Mouse (Mus musculus): ENCODE data around the gene Efna3. TPM values are rescaled to one million over a fixed set of nuclear protein-coding genes. Genes with fewer than 3 reads are reported as not detected.

Efna3 gene
- total RNA-seq, 1 experiment from 2014 or later: not detected

- ATAC-seq (replicated peaks; ENCODE audit: insufficient number of reproducible peaks, low FRiP score, low TSS enrichment, poor library complexity, severe bottlenecking): no peak
These were observed 19.0 kb upstream of the Efna3 start for GRCm38 (mm10) chr3:89341794-89342193.

GRCm38 (mm10) chr3:89340465-89340864 is 17.7 kb upstream of the Efna3 start:
- peak; percentile 81 for ATAC-seq (replicated peaks; ENCODE audit: insufficient number of reproducible peaks, low FRiP score, low TSS enrichment, poor library complexity, severe bottlenecking)

DNA sequence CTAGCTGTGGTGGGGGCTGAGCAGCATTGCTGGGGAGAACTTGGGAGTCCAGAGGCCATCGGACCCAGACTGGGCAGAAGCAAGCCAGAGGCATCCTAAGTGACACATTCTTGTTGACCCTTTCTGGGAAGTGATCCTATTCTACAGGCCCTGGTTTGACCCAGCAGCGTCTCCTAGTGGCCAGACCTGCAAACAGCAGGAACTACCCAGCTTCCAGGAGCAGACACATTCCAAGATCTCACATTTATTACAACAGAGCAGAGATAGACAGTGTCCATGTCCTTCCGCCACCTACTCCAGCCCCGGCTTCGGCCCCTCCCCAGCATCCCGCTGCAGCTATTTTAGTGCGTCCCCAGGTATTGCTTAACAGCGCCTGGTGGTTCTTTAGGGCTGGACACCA is 16.7 kb upstream of the Efna3 start:
- ATAC-seq (replicated peaks; ENCODE audit: insufficient number of reproducible peaks, low FRiP score, low TSS enrichment, poor library complexity, severe bottlenecking): no peak

GRCm38 (mm10) chr3:89337721-89338578 is 15.2 kb upstream of the Efna3 start, which contains the start of gene Efna4:
Efna4 (minus strand) TSS chr3:89338028.
- no peak for ATAC-seq (replicated peaks; ENCODE audit: insufficient number of reproducible peaks, low FRiP score, low TSS enrichment, poor library complexity, severe bottlenecking)

DNA sequence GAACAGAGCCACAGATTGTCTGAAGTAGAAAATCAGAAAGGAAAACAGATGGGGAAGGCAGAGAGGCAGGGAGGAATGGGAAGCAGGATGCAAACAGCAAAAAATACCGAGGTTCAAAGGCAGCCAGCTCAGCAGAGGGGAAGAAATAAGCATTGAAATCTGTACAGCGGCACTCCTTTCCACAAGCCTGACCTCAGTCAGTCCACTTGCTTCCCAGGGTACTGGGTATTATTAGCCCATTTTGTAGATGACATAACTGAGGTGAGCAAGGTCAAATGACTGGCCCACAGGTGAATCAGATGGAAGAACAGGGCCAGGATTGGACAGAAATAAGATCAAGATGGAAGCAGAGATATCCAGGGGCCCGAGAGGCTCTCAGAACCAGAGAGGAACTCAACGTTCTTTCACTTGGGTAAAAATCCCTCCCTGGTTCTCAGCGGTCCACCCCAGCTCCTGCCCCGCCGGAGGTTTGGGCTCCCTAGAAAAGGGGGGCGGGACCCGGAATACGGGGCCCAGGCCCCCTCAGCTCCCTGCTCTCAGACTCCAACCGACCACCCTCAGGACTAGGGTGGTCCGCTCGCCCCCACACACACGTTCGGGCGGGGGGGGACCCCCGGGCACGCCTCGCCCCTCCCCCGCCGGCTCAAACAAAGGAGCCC is 14.4 kb upstream of the Efna3 start:
- no peak for ATAC-seq (replicated peaks; ENCODE audit: insufficient number of reproducible peaks, low FRiP score, low TSS enrichment, poor library complexity, severe bottlenecking)

DNA sequence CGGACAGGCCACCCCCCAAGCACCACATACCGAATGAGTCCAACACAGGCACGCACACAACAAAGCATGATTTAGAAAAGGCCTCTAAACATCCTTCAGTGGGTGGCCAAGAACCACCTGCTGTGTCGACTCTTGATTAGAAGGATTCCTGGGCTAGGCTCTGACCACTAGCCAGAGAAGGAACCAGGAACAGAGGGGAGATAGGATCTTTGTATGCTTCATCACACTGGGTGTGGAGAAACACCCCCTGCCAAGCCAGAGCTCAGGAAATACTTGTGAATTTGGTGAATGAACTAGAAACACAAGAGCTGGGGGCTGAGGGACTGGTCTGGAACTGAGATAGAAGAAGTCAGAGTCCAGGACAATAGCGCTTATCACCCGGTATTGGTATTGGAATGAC is 13.8 kb upstream of the Efna3 start:
- no peak for ATAC-seq (replicated peaks; ENCODE audit: insufficient number of reproducible peaks, low FRiP score, low TSS enrichment, poor library complexity, severe bottlenecking)

GRCm38 (mm10) chr3:89333053-89333452 is 10.3 kb upstream of the Efna3 start:
- no peak for ATAC-seq (replicated peaks; ENCODE audit: insufficient number of reproducible peaks, low FRiP score, low TSS enrichment, poor library complexity, severe bottlenecking)

DNA sequence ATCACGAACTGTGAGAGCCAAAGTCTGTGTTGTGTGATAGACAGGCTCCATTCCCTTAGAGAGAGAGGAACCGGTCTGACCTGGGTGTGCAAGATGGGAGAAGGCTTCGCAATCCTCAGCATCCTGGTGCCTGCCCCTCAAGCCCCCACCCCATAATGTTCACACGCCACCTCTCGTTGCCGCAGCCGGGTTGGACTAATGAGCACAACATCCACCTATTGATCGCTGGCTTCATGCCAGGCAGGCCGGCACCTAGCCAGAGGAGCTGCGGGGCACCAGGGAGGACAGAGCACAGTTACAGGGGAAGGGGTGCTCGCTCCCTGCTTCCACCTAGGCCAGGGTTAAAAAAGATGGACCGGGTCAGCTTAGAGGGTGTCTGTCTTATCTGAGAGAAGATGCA is 9.7 kb upstream of the Efna3 start:
- no peak for ATAC-seq (replicated peaks; ENCODE audit: insufficient number of reproducible peaks, low FRiP score, low TSS enrichment, poor library complexity, severe bottlenecking)

DNA sequence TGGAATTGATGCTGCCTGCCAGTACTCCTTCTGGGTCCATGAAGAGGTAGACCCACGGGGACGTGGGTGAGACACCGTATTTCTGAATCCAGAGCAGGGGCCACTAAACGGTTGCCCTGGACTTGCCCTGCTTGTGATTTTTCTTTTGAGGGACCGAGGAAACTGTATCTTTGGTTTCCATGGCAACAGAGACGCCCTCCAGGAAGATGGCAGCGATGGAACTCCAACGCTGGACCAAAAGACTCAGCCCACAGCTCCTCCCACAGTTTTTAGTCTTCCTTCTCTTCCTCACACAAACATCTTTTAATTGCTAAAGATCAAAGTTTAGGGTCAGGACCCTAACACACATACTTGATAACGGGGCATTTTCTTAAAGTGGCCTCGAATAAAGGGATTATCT is 9.2 kb upstream of the Efna3 start:
- no peak for ATAC-seq (replicated peaks; ENCODE audit: insufficient number of reproducible peaks, low FRiP score, low TSS enrichment, poor library complexity, severe bottlenecking)

DNA sequence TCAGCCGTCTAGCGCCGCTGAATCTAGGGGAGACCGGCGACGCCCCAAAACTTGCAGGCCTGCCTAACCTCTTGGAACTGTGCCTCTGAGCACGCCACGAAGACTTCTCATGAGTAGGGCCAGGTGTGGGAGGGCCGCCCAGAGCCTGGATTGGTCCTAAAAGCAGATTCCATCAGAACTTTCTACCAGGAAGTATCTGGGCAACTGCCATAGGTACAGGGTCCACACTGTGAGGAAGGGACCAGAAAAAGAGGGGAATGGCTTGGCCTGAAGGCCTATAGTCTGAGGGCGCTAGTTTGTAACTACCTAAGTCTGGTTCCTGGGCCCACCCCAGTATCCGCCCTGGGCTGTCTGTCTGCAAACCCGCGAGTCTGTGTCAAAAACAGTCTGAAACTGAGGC is 8.8 kb upstream of the Efna3 start:
- ATAC-seq (replicated peaks; ENCODE audit: insufficient number of reproducible peaks, low FRiP score, low TSS enrichment, poor library complexity, severe bottlenecking): no peak

GRCm38 (mm10) chr3:89330948-89331347 is 8.2 kb upstream of the Efna3 start:
- ATAC-seq (replicated peaks; ENCODE audit: insufficient number of reproducible peaks, low FRiP score, low TSS enrichment, poor library complexity, severe bottlenecking): peak; percentile 45; the same call in 1 of the 2 replicates

DNA sequence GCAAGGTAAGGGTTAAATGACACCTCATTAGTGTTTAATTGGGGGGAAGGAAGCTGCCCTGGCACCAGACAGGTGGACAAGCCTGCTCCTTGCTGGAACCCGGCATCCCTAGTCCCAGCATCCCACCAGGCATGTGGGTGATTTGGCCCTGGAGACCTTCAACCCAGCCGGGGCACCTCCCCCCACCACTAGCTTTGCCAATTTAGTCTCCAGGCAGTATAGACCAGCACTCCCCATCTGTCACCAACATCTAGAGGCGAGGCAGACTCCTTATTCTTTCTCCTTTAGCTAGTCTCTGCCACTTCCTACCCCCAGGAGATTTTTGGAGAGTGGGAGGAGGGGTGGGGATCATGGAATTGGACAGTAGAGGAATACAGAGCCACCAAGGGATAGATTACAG is 7.6 kb upstream of the Efna3 start:
- ATAC-seq (replicated peaks; ENCODE audit: insufficient number of reproducible peaks, low FRiP score, low TSS enrichment, poor library complexity, severe bottlenecking): no peak

DNA sequence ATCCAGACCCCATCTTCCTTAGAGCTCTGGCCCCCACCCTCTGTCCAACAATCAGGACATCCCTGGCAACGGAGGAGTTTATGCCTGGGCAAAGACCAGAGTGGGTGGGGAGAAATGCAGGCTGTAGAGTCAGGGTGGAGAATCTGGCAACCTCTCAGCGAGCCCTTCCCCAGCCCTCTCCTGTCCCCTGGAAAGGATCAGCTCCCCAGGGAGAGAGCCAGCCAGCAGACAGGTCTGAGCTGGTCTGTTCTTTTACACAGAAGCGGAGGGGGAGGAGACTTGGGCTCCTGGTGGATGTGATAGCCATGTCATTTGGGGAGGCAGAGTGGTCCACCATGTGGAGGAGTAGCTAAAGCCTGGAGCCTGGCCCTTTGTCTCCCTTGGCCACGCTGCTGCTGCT is 5.9 kb upstream of the Efna3 start:
- no peak for ATAC-seq (replicated peaks; ENCODE audit: insufficient number of reproducible peaks, low FRiP score, low TSS enrichment, poor library complexity, severe bottlenecking)

- no peak for ATAC-seq (replicated peaks; ENCODE audit: insufficient number of reproducible peaks, low FRiP score, low TSS enrichment, poor library complexity, severe bottlenecking)
These were observed 4.7 kb upstream of the Efna3 start for GRCm38 (mm10) chr3:89327371-89327870.

GRCm38 (mm10) chr3:89325882-89326281 is 3.1 kb upstream of the Efna3 start:
- ATAC-seq (replicated peaks; ENCODE audit: insufficient number of reproducible peaks, low FRiP score, low TSS enrichment, poor library complexity, severe bottlenecking): no peak

- no peak for ATAC-seq (replicated peaks; ENCODE audit: insufficient number of reproducible peaks, low FRiP score, low TSS enrichment, poor library complexity, severe bottlenecking)
These were observed 649 bp downstream of the Efna3 start for GRCm38 (mm10) chr3:89322131-89322500.

DNA sequence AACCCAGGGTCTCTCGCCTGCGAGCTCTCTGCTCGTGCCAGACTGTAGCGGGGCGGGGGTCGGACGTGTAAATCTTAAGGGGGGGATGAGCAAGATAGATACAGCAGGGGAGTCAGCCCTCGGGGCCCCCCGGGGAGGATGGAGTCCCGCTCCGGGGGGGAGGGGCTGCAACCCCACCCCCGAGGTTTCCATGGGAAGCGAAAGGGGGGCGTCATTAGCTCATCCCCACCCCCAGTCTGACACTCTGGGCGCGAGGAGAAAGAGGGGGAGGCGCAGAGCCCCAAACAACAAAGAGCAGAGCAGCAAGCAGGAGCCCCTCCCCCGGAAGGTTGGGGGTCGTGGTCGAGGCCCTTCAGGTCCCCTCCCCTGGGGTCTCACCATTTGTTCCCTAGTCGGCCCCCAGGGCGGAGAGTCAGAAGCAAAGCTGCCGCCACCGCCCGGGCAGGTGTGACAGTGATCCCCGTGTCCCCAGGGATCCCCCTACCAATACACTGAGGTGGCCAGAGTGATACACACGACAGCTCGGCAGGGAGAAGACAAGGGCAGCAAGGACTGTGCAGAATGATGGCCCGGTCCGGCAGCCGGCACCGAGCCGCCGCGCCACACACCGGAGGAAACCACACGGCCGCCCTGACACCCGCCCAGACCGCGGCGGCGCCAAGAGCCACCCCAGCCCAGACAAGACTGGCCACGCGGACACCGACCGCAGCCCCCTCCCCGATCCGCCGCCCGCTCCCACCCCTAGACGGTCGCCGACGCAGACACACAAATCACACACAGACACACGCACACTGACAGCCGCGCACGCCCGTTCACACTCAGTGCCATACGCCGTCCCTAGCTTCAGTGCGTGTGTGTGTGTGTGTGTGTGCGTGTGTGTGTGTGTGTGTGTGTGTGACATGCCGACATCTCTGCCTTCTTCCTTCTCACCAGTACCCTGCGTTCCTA is 1.3 kb downstream of the Efna3 start:
- no peak for ATAC-seq (replicated peaks; ENCODE audit: insufficient number of reproducible peaks, low FRiP score, low TSS enrichment, poor library complexity, severe bottlenecking)

DNA sequence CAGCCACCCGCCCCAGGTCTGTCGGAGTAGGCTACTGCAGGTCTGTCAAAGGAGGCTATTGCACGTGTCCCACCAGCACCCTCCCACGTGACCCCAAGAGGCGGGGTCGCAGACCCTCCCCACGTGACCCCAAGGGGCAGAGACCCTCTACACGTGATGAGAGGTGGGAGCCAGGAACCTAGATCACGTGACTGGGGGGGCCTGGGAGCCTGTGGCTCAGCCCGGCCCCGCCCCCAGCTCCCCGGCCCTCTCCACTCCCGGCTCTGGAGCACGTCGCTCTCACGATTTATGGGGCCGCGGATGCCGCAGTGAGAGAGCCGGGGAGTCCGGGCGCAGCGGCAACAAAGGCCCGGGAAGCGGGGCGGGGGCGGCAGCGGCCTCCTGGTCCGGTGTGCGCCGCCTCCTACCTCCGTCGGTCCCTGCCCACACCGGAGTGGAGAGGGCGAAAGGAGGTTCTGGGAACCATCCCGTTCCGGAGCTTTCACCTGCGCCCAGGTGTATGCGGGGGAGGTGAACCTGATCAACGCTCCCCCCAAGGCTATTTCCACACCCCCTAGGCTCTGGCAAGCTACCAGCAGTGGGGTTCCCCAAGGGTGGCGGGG is 2.1 kb downstream of the Efna3 start:
- no peak for ATAC-seq (replicated peaks; ENCODE audit: insufficient number of reproducible peaks, low FRiP score, low TSS enrichment, poor library complexity, severe bottlenecking)

Measured in monocyte, adult 5-6 weeks (primary cell).